Mouse (Mus musculus) stomach, embryonic 15.5 days (tissue): ENCODE results near the gene 7530416G11Rik. TPM values are rescaled to one million over a fixed set of nuclear protein-coding genes. Genes with fewer than 3 reads are reported as not detected.

ENCODE experiments used
- ATAC-seq: fragments of 200-750 bp; cut with Nextera tagmentation; 2 replicates; pipeline ENCODE4 v1.8.0; 2017; ENCODE audit warnings: low read depth, moderate number of reproducible peaks, moderate TSS enrichment; ENCODE audit not compliant: insufficient read depth, low FRiP score
- H3K27ac ChIP-seq: fragments of 300-500 bp; sonication (generic); 2 replicates; pipeline ENCODE4 v1.5.1; 2015; ENCODE audit warnings: mild to moderate bottlenecking, inconsistent platforms
- H3K27me3 ChIP-seq: fragments of 300-500 bp; sonication (generic); replicated peaks from 2 replicates; pipeline ENCODE4 v1.6.1; 2015; ENCODE audit warnings: inconsistent platforms
- H3K36me3 ChIP-seq: fragments of 300-500 bp; sonication (generic); 2 replicates; pipeline ENCODE4 v1.6.1; 2015; ENCODE audit warnings: inconsistent platforms
- H3K4me1 ChIP-seq: fragments of 300-500 bp; sonication (generic); 2 replicates; pipeline ENCODE4 v1.6.1; 2015; ENCODE audit warnings: inconsistent platforms
- H3K4me2 ChIP-seq: fragments of 300-500 bp; sonication (generic); 2 replicates; pipeline ENCODE4 v1.6.1; 2015; ENCODE audit warnings: mild to moderate bottlenecking, inconsistent platforms
- H3K4me3 ChIP-seq: fragments of 300-500 bp; sonication (generic); replicated peaks from 2 replicates; pipeline ENCODE4 v1.5.1; 2015; ENCODE audit warnings: inconsistent platforms
- H3K9ac ChIP-seq: fragments of 300-500 bp; sonication (generic); 2 replicates; pipeline ENCODE4 v1.6.1; 2015; ENCODE audit warnings: inconsistent platforms
- H3K9me3 ChIP-seq: fragments of 300-500 bp; sonication (generic); 2 replicates; pipeline ENCODE4 v1.6.1; 2016; ENCODE audit warnings: inconsistent platforms
- WGBS: fragments of 180-500 bp; shearing (Covaris S2); methylation state at CpG from one replicate; pipeline ENCODE4 v1.1.7; 2015; 5-methylcytosine and 5-hydroxymethylcytosine counted together
- polyA plus RNA-seq: library from polyadenylated mRNA; unstranded; fragments of >200 nt; fragmentation: Nextera tagmentation; extraction: Ambion mirVana; gene quantifications from 2 replicates; pipeline ENCODE4 v1.2.1, GENCODE M21; 2015

7530416G11Rik gene
- not detected in 2 replicates for polyA plus RNA-seq

DNA sequence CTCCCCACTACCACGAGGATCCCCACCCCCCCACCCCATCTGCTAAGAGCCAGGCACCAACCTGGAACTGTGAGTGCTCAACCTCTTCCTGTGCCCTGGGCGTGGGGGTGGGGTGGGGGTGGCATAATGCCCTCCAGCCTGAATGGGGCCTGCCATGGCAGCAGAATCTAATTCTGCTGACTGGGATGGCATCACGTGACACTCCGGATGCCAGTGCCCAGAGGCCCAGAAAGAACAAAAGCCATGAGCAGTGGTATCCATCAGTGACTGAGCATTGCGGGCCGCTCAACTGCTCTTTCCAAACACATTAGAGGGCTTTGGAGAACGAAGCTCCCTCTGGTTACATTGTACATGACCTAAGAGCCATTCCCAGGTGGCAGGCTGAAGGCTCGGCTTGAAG is at the start of gene 7530416G11Rik:
Gene 7530416G11Rik (minus strand): TSS at position 101 of the 400 bp plus-strand sequence.
- 82% methylated on average over 8 of the region's 8 CpGs for WGBS
- Histone ChIP-seq H3K4me2 (no peak within 1 kb of the TSS), H3K27me3 (no peaks in the 10 kb centered on the region), H3K27ac (no peak within 1 kb of the TSS), H3K9me3 (no peaks in the 10 kb centered on the region), H3K4me3 (no peak within 1 kb of the TSS), H3K36me3 (no peaks in the 10 kb centered on the region), H3K9ac (no peak within 1 kb of the TSS), H3K4me1 (0 out of 2 replicates have a peak, but pooled peaks cover 3% of the 10 kb centered on the region)
- ATAC-seq = no peak

- Histone ChIP-seq H3K4me3 (no peak overlapping the region), H3K27ac (no peak overlapping the region), H3K4me2 (no peak overlapping the region), H3K9me3 (no peaks in the 10 kb centered on the region), H3K27me3 (no peaks in the 10 kb centered on the region), H3K9ac (no peak overlapping the region), H3K4me1 (no peaks in the 10 kb centered on the region), H3K36me3 (no peaks in the 10 kb centered on the region)
- WGBS = 83% methylated on average over 4 of the region's 4 CpGs
- ATAC-seq = no peak
Measured at GRCm38 (mm10) chr15:85546500-85546899, 43.5 kb upstream of the 7530416G11Rik start.

GRCm38 (mm10) chr15:85545369-85545768 is 42.3 kb upstream of the 7530416G11Rik start:
- ATAC-seq = no peak
- no peaks in the 10 kb centered on the region for H3K4me1 ChIP-seq
- no peak overlapping the region for H3K4me3 ChIP-seq
- H3K9ac ChIP-seq = no peak overlapping the region
- H3K27ac ChIP-seq = no peak overlapping the region
- no peak overlapping the region for H3K4me2 ChIP-seq
- H3K9me3 ChIP-seq = no peaks in the 10 kb centered on the region
- no peaks in the 10 kb centered on the region for H3K27me3 ChIP-seq
- H3K36me3 ChIP-seq = no peaks in the 10 kb centered on the region
- 72% methylated on average over 5 of the region's 5 CpGs for WGBS

- Histone ChIP-seq H3K4me3 (no peak overlapping the region), H3K27me3 (no peaks in the 10 kb centered on the region), H3K4me2 (no peak overlapping the region), H3K27ac (no peak overlapping the region), H3K9ac (no peak overlapping the region), H3K4me1 (peaks cover 6% of the 10 kb centered on the region; the same call in 1 of the 2 replicates), H3K9me3 (no peaks in the 10 kb centered on the region), H3K36me3 (no peaks in the 10 kb centered on the region)
- WGBS = 52% methylated on average over 11 of the region's 11 CpGs
- no peak for ATAC-seq
Measured at GRCm38 (mm10) chr15:85538170-85538569, 35.1 kb upstream of the 7530416G11Rik start.

DNA sequence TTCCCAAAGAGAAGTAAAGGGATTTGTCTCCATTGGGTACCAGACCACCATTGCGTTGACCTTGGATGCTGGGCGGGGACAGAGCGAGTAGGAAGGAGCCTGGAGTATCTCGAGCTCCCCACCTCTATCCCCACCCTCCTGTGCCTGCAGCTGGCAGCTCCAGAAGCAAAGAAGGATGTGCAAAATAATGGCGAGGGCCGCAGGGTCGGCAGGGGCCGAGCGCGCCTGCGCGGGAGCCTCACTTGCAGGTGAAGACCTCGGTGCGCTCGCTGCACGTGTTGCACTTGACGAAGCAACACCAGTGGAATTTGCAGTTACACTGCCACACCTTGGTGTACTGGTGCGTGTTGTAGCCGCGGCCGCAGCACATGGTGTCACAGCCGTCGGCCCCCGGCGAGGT is 34.1 kb upstream of the 7530416G11Rik start:
- ATAC-seq = no peak
- Histone ChIP-seq H3K4me2 (no peak overlapping the region), H3K9ac (no peak overlapping the region), H3K4me3 (no peak overlapping the region), H3K9me3 (no peaks in the 10 kb centered on the region), H3K27ac (no peak overlapping the region), H3K27me3 (no peaks in the 10 kb centered on the region), H3K36me3 (no peaks in the 10 kb centered on the region), H3K4me1 (peaks cover 6% of the 10 kb centered on the region; the same call in 1 of the 2 replicates)
- 78% methylated on average over 25 of the region's 25 CpGs for WGBS

DNA sequence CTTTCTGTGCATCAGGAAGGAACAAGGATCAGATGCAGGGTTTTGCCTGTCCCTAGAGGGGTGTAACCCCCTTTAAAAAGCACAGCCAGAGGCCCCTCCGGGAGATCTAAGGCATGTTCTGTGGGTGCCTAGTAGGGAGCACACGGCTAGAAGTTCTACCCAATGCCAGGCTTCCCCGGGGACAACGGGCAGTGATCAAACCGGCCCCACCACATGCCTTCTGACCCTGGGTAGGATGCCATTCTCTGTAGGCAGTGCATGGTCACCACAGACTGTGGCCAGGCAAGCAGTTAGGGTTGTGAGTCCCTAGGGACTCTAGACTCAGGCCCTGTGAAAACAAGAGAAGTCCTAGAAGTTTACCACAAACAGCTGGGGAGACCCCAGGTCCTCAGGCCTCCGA is 31.6 kb upstream of the 7530416G11Rik start:
- 80% methylated on average over 6 of the region's 6 CpGs for WGBS
- Histone ChIP-seq H3K4me2 (no peak overlapping the region), H3K36me3 (no peaks in the 10 kb centered on the region), H3K9ac (no peak overlapping the region), H3K4me1 (peaks cover 6% of the 10 kb centered on the region; the same call in 1 of the 2 replicates), H3K27ac (no peak overlapping the region), H3K27me3 (no peaks in the 10 kb centered on the region), H3K4me3 (no peak overlapping the region), H3K9me3 (no peaks in the 10 kb centered on the region)
- ATAC-seq = no peak

- no peaks in the 10 kb centered on the region for H3K36me3 ChIP-seq
- WGBS = 51% methylated on average over 8 of the region's 8 CpGs
- H3K4me1 ChIP-seq = peaks cover 7% of the 10 kb centered on the region; the same call in 1 of the 2 replicates
- no peak overlapping the region for H3K4me3 ChIP-seq
- no peak overlapping the region for H3K4me2 ChIP-seq
- no peaks in the 10 kb centered on the region for H3K9me3 ChIP-seq
- H3K27ac ChIP-seq = no peak overlapping the region
- H3K27me3 ChIP-seq = no peaks in the 10 kb centered on the region
- ATAC-seq = peak; percentile 45; the same call in 1 of the 2 replicates
- H3K9ac ChIP-seq = no peak overlapping the region
Measured at GRCm38 (mm10) chr15:85534215-85534614, 31.2 kb upstream of the 7530416G11Rik start.

- WGBS = 53% methylated on average over 3 of the region's 3 CpGs
- H3K36me3 ChIP-seq = no peaks in the 10 kb centered on the region
Measured at GRCm38 (mm10) chr15:85532063-85532462, 29.0 kb upstream of the 7530416G11Rik start.

DNA sequence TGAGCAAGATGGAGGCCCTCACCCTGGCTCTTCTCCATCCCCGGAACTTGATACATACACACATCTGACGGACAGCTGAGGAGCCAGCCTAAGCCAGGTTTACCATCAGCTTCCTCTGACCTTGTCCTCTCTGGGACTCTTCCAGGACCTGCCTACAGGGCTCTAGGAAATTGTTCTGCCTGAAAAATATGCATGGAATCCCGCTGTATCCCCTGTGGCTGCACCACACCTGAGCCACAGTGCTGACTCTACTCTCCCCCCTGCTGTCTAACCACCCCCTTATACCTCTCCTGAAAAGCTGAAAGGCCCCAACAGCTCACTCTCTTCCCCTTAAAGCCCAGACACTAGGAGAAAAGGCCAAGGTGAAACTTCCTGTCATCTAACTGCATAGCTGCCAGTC is 26.9 kb upstream of the 7530416G11Rik start:
- 47% methylated on average over 3 of the region's 3 CpGs for WGBS
- Histone ChIP-seq H3K27ac (no peak overlapping the region), H3K27me3 (no peaks in the 10 kb centered on the region), H3K4me1 (0 out of 2 replicates have a peak, but pooled peaks cover 5% of the 10 kb centered on the region), H3K4me2 (no peak overlapping the region), H3K36me3 (no peaks in the 10 kb centered on the region), H3K9me3 (no peaks in the 10 kb centered on the region), H3K4me3 (no peak overlapping the region), H3K9ac (no peak overlapping the region)
- ATAC-seq = no peak

More at GRCm38 (mm10) chr15:85532063-85532462, 29.0 kb upstream of the 7530416G11Rik start:
- ATAC-seq = no peak
- H3K27me3 ChIP-seq = no peaks in the 10 kb centered on the region
- H3K9ac ChIP-seq = no peak overlapping the region
- H3K4me3 ChIP-seq = no peak overlapping the region
- H3K9me3 ChIP-seq = no peaks in the 10 kb centered on the region
- no peak overlapping the region for H3K4me2 ChIP-seq
- H3K4me1 ChIP-seq = 0 out of 2 replicates have a peak, but pooled peaks cover 5% of the 10 kb centered on the region
- no peak overlapping the region for H3K27ac ChIP-seq

DNA sequence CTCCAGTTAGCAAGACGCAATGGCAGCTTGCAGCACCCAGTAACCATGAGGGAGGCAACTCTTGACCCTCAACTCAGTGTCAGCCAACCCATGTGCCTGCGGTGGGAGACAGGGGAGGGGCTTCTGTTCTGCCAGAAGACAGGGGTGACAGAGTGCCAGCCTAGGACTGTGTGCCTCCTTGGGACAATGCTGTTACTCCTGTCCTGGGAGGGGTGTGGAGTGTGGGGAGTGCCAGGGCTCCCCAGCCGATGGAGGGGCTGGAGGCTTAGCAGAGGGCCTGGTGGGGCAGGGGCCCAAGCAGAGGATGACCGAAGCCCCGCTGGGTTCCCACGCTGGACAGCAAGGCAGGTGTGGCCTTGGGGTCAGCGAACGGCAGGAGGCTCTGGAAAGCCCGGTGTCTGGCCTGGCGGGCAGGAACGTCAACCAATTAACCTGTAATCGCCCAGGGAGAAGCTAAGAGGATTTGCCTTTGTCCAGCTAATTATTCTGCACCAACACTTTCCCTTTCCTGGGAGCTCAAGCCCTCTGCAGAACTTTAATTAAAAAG is 21.4 kb upstream of the 7530416G11Rik start:
- WGBS = 42% methylated on average over 12 of the region's 12 CpGs
- ATAC-seq = no peak
- Histone ChIP-seq H3K36me3 (no peaks in the 10 kb centered on the region), H3K27me3 (no peaks in the 10 kb centered on the region), H3K27ac (no peak overlapping the region), H3K4me1 (peaks cover 18% of the 10 kb centered on the region), H3K4me2 (no peak overlapping the region), H3K9ac (no peak overlapping the region), H3K4me3 (no peak overlapping the region), H3K9me3 (no peaks in the 10 kb centered on the region)

DNA sequence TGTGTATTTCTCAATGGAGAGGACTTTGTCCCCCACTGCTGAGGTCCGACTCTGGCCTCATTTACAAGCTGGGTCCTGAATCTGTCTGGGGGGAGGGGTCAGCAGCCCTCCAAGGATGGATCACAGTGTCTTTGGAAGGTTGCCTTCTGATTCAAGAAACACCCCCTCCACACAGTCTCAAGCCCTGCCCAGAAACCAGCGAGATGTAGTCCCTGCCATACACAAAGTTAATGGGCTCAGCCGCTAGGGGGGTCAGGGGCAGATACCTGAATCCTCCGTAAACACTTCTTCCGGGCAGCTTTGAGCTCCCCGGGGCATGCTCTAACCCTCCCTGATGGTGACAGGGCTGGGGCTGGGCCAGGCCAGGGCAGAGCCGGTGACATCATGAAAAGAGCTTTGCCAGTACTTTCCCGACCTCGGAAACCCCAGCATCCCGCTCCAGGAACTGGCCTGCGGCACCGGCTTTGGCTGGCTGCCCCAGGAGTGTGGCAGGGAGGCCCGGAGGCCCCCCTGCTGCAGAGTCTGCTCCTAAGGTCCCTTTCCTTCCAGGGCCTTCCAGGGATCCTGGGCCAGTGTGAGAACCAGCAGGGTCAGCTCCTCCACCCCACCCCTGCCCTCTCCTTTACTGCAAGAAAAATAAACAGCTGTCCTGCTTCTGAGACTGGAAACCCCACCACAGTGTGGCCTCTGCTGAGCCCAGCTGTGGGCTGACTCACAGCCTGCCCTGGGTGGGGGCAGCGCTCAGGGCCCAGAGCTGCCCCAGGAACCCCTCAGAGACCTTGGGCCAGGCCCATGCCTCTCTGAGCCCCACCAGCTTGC is 20.4 kb upstream of the 7530416G11Rik start:
- no peak overlapping the region for H3K9ac ChIP-seq

DNA sequence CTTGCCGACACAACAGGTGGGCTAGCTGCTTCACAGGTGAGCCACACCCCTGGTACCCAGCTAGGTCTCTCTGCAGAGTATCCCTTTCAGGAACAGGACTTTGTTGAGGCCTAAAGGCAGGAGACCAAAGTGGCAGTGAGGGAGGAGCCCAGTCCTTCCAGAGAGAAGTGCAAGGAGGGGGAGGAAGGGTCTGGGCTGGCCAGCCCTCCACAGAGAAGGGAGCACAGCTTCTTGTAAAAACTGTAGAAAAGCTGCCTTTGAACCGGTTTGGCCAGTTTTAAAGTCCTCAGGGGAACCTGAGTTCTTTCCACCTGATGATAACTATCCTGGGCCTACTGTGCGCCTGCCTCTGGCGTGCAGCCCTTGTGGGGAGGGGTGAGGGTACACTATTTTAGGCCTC is 16.4 kb upstream of the 7530416G11Rik start:
- no peak overlapping the region for H3K4me3 ChIP-seq
- no peaks in the 10 kb centered on the region for H3K9me3 ChIP-seq
- H3K27me3 ChIP-seq = no peaks in the 10 kb centered on the region
- H3K4me2 ChIP-seq = no peak overlapping the region
- H3K4me1 ChIP-seq = peaks cover 20% of the 10 kb centered on the region
- ATAC-seq = peak; percentile 66; the same call in 1 of the 2 replicates
- H3K36me3 ChIP-seq = no peaks in the 10 kb centered on the region
- H3K27ac ChIP-seq = no peak overlapping the region
- 48% methylated on average over 4 of the region's 4 CpGs for WGBS
- H3K9ac ChIP-seq = no peak overlapping the region

More for the DNA sequence above, 20.4 kb upstream of the 7530416G11Rik start:
- Histone ChIP-seq H3K4me3 (no peak overlapping the region), H3K9me3 (no peaks in the 10 kb centered on the region), H3K27ac (no peak overlapping the region), H3K4me2 (peak overlapping the region; percentile 40), H3K27me3 (no peaks in the 10 kb centered on the region), H3K36me3 (no peaks in the 10 kb centered on the region), H3K4me1 (peaks cover 20% of the 10 kb centered on the region)
- ATAC-seq = peak; percentile 44; the same call in 1 of the 2 replicates
- WGBS = 5% methylated on average over 14 of the region's 14 CpGs
